In the genomic region with DNA sequence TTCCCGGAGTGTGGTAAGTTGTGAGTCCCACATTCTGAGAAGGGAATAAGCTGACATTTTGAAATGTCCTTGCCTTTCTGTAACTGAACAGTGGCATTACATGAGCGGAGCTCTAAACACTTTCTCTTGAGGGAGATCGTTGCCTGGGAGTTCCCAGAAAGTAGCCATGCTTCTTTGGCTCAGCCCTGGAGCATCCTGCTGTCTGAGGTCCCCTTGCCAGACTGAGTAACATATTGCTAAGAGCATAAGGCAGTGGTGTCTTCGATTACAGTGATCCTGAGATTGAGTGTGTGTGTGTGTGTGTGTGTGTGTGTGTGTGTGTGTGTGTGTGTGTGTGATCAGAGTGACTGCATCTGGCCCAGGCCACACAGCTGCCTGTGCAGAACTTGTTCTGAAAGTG, we compare ENCODE assay signal across 13 mouse cellular contexts.
"Had no signal": no experiment of that assay in that cellular context is flagged by ENCODE, and none has a peak within 500 bp of the region (broad histone marks: within the 10 kb centered on the region; RNA-seq: fewer than 3 reads in every experiment).

No protein-coding gene starts in this region.

- DNase-seq: kidney, postnatal 10 days; kidney, postnatal 4 days; lung, adult 2 months; lung, postnatal 36 days; thymus, adult 2 months; thymus, postnatal 25 days had no signal

- H3K27ac ChIP-seq: layer of hippocampus, adult 2 months; limb, embryonic 10.5 days; liver, embryonic 15.5 days; midbrain, embryonic 15.5 days; stomach, embryonic 15.5 days had no signal

- H3K9ac ChIP-seq: liver, embryonic 15.5 days; midbrain, embryonic 15.5 days; stomach, embryonic 15.5 days had no signal

- H3K4me1 ChIP-seq: liver, embryonic 15.5 days; stomach, embryonic 15.5 days had no signal

- H3K36me3 ChIP-seq: liver, embryonic 15.5 days; midbrain, embryonic 15.5 days; stomach, embryonic 15.5 days had no signal

- ATAC-seq: lung, postnatal 0 days; midbrain, embryonic 15.5 days had no signal

- H3K27me3 ChIP-seq: liver, embryonic 15.5 days; midbrain, embryonic 15.5 days; stomach, embryonic 15.5 days had no signal

- H3K4me3 ChIP-seq: layer of hippocampus, adult 2 months; limb, embryonic 10.5 days; liver, embryonic 15.5 days; midbrain, embryonic 15.5 days; stomach, embryonic 15.5 days had no signal

- H3K9me3 ChIP-seq: limb, embryonic 10.5 days; liver, embryonic 15.5 days; midbrain, embryonic 15.5 days; stomach, embryonic 15.5 days had no signal

- H3K4me2 ChIP-seq: liver, embryonic 11.5 days; liver, embryonic 15.5 days; midbrain, embryonic 15.5 days; stomach, embryonic 15.5 days had no signal
